In genomic region chr10:32869541-32869940, GRCm38 (mm10) we compare ENCODE assay signal across 19 mouse cellular contexts. TPM values are rescaled to one million over a fixed set of nuclear protein-coding genes. Genes with fewer than 3 reads are reported as not detected.
DNase-seq lines count a peak whose midpoint lies in the region; ATAC-seq and TF ChIP-seq lines count a peak whose summit lies in the region.
"Had no signal": no experiment of that assay in that cellular context is flagged by ENCODE, and none has a peak within 500 bp of the region (broad histone marks: within the 10 kb centered on the region; RNA-seq: fewer than 3 reads in every experiment).

No protein-coding gene starts in this region.

- H3K36me3 ChIP-seq in neural tube, embryonic 13.5 days, result no peaks in the 10 kb centered on the region
- no peaks in the 10 kb centered on the region for H3K36me3 ChIP-seq in myocyte (ENCODE audit: control insufficient read depth, insufficient read depth)
- H3K36me3 ChIP-seq: limb, embryonic 15.5 days; midbrain, embryonic 10.5 days had no signal

- no peak overlapping the region for H3ac ChIP-seq in myocyte (ENCODE audit: control insufficient read depth, insufficient read length)

- peak; percentile 43; the same call in 1 of the 2 replicates for ATAC-seq in neural tube, embryonic 13.5 days (ENCODE audit: low read depth)
- ATAC-seq: liver, postnatal 0 days had no signal

- no peaks in the 10 kb centered on the region for H3K9me3 ChIP-seq in neural tube, embryonic 13.5 days
- H3K9me3 ChIP-seq: limb, embryonic 15.5 days; midbrain, embryonic 10.5 days had no signal

- no peak overlapping the region for H3K27ac ChIP-seq in neural tube, embryonic 13.5 days (replicated peaks)
- H3K27ac ChIP-seq: limb, embryonic 15.5 days; midbrain, embryonic 10.5 days had no signal

- no peak overlapping the region for H3K9ac ChIP-seq in neural tube, embryonic 13.5 days
- H3K9ac ChIP-seq: limb, embryonic 15.5 days; liver, postnatal 0 days had no signal

- no peak overlapping the region for H3K4me3 ChIP-seq in neural tube, embryonic 13.5 days
- no peak overlapping the region for H3K4me3 ChIP-seq in myocyte
- H3K4me3 ChIP-seq: limb, embryonic 15.5 days; midbrain, embryonic 10.5 days had no signal

- H3K4me2 ChIP-seq in neural tube, embryonic 13.5 days, result no peak overlapping the region
- H3K4me2 ChIP-seq in myocyte (ENCODE audit: low read depth), result peak overlapping the region; percentile 57
- H3K4me2 ChIP-seq: heart, embryonic 11.5 days; limb, embryonic 15.5 days had no signal

- TF ChIP-seq POLR2A in myocyte (IDR thresholded peaks at IDR 0.05; ENCODE audit: insufficient read length, low read depth), result no peak

- WGBS in neural tube, embryonic 13.5 days, result 33% methylated on average over 1 of the region's 1 CpGs

- no peaks in the 10 kb centered on the region for H3K27me3 ChIP-seq in neural tube, embryonic 13.5 days
- no peaks in the 10 kb centered on the region for H3K27me3 ChIP-seq in myocyte (ENCODE audit: control insufficient read depth, insufficient read depth, insufficient read length)
- H3K27me3 ChIP-seq: CH12.LX; limb, embryonic 15.5 days had no signal

- H3K79me2 ChIP-seq in myocyte (ENCODE audit: control insufficient read depth, insufficient read depth), result no peaks in the 10 kb centered on the region

- peak; percentile 10 for DNase-seq in cerebellum, adult 9-10 months
- DNase-seq in cerebellum, adult 9-11 months, result no peak
- DNase-seq in layer of hippocampus, adult 11-12 months (ENCODE audit: low spot score), result peak; percentile 35
- no peak for DNase-seq in layer of hippocampus, adult 9-10 months (ENCODE audit: low spot score)
- no peak for DNase-seq in neural tube, embryonic 10.5 days (ENCODE audit: extremely low spot score, low spot score)
- DNase-seq in heart, adult 18-20 months, result no peak
- DNase-seq: adrenal gland, postnatal 25 days; cerebellum, postnatal 25 days; gastrocnemius, postnatal 36 days; heart, postnatal 36 days; kidney, adult 2 months; liver, postnatal 0 days; thymus, postnatal 14 days had no signal

- H3K4me1 ChIP-seq in neural tube, embryonic 13.5 days (replicated peaks), result no peaks in the 10 kb centered on the region; the same call in 1 of the 2 replicates
- H3K4me1 ChIP-seq: limb, embryonic 15.5 days; midbrain, embryonic 10.5 days had no signal

TF ChIP-seq in myocyte, 11 proteins besides CTCF, POLR2A, EP300 and RAD21:
- TF ChIP-seq TCF3 (IDR thresholded peaks at IDR 0.05; ENCODE audit: insufficient read length, low read depth) (no peak), USF1 (IDR thresholded peaks at IDR 0.05; ENCODE audit: low read depth) (no peak), MYOD1 (IDR thresholded peaks at IDR 0.05; ENCODE audit: control insufficient read depth in 1 of 3, insufficient read length in 2 of 3, low read depth in 2 of 3) (peak in 2 of 3 experiments; percentile 32 to 51), SRF (IDR thresholded peaks at IDR 0.05; ENCODE audit: control insufficient read depth, insufficient read length, low read depth) (no peak), CEBPB (IDR thresholded peaks at IDR 0.05; ENCODE audit: insufficient read depth, poor library complexity, severe bottlenecking) (no peak), TCF12 (IDR thresholded peaks at IDR 0.05; ENCODE audit: insufficient read depth, poor library complexity, severe bottlenecking) (no peak), MAX (IDR thresholded peaks at IDR 0.05; ENCODE audit: low read depth) (no peak), MYOG (IDR thresholded peaks at IDR 0.05; ENCODE audit: control insufficient read depth in 1 of 3, insufficient read depth in 1 of 3, insufficient read length in 2 of 3, low read depth in 2 of 3) (peak in 1 of 3 experiments; percentile 14), POLR2AphosphoS2 (IDR thresholded peaks at IDR 0.05; ENCODE audit: insufficient read length, low read depth) (no peak), REST (IDR thresholded peaks at IDR 0.05; ENCODE audit: insufficient read depth, insufficient read length) (no peak), E2F4 (IDR thresholded peaks at IDR 0.05; ENCODE audit: insufficient read depth) (no peak)

RNA-seq across cellular contexts. Expression of gene Nkain2, which starts 20.7 kb away (rescaled TPM):
- polyA plus RNA-seq in neural tube, embryonic 13.5 days (2015; fragmentation: Nextera tagmentation; extraction: Ambion mirVana), result 10.6 and 11.2 TPM in 2 replicates
- polyA plus RNA-seq in myocyte (2012; fragmentation: generic; extraction: Trizol), result 0.36 TPM
- total RNA-seq in heart, adult 18-20 months (2021), result under 1 TPM in 1 of 2 experiments, not detected in 1; 0.79 TPM
- total RNA-seq: CH12.LX; heart, postnatal 36 days had no signal

Comparison
In these comparisons a context has a peak if more than half of its experiments do, and no peak if none do; other contexts are left out.
1. DNase-seq: peak in cerebellum, adult 9-10 months (single experiment) and layer of hippocampus, adult 11-12 months (single experiment); none in cerebellum, adult 9-11 months (single experiment), layer of hippocampus, adult 9-10 months (single experiment), neural tube, embryonic 10.5 days (single experiment) and heart, adult 18-20 months (0 of 2).